Mouse (Mus musculus): ENCODE results near the gene Tm2d1.
A peak's percentile ranks its signal among the peaks of the same experiment; 100 is the strongest.

Tm2d1 gene

GRCm38 (mm10) chr4:98321371-98322111 lies 61.6 kb downstream of the Tm2d1 start:
- peak; percentile 13 for DNase-seq (ENCODE audit: low spot score)

GRCm38 (mm10) chr4:98318769-98319168 lies 64.3 kb downstream of the Tm2d1 start:
- DNase-seq (ENCODE audit: low spot score), result no peak

GRCm38 (mm10) chr4:98317149-98317548 lies 66.0 kb downstream of the Tm2d1 start:
- DNase-seq (ENCODE audit: low spot score), result no peak
